Mouse (Mus musculus) hindbrain, embryonic 11.5 days (tissue): ENCODE results near the gene Gm42417. TPM values are rescaled to one million over a fixed set of nuclear protein-coding genes. Genes with fewer than 3 reads are reported as not detected.

Experiments
- ATAC-seq: fragments of 200-750 bp; cut with Nextera tagmentation; 2 replicates; pipeline ENCODE4 v1.8.0; 2017; ENCODE audit warnings: mild to moderate bottlenecking, moderate TSS enrichment, moderate library complexity; ENCODE audit not compliant: low FRiP score
- DNase-seq: peaks from one replicate; pipeline ENCODE4 v3.0.0-alpha.2; 2015; ENCODE audit warnings: low spot score
- H3K27ac ChIP-seq: fragments of 300-500 bp; sonication (generic); 2 replicates; pipeline ENCODE4 v1.5.1; 2014; ENCODE audit warnings: mild to moderate bottlenecking, low read depth, low read length
- H3K27me3 ChIP-seq: fragments of 300-500 bp; sonication (generic); 2 replicates; pipeline ENCODE4 v1.6.1; 2014; ENCODE audit warnings: mild to moderate bottlenecking, low read length, moderate library complexity, mixed read lengths; ENCODE audit not compliant: control insufficient read depth, insufficient read depth
- H3K36me3 ChIP-seq: fragments of 300-500 bp; sonication (generic); 2 replicates; pipeline ENCODE4 v1.6.1; 2014; ENCODE audit warnings: mild to moderate bottlenecking, low read length, moderate library complexity, mixed read lengths; ENCODE audit not compliant: control insufficient read depth, insufficient read depth
- H3K4me1 ChIP-seq: fragments of 300-500 bp; sonication (generic); replicated peaks from 2 replicates; pipeline ENCODE4 v1.6.1; 2014; ENCODE audit warnings: low read length, mixed read lengths; ENCODE audit not compliant: control insufficient read depth, insufficient read depth
- H3K4me2 ChIP-seq: fragments of 300-500 bp; sonication (generic); replicated peaks from 2 replicates; pipeline ENCODE4 v1.6.1; 2014; ENCODE audit warnings: mild to moderate bottlenecking, low read depth, low read length
- H3K4me3 ChIP-seq: fragments of 300-500 bp; sonication (generic); 2 replicates; pipeline ENCODE4 v1.5.1; 2014; ENCODE audit warnings: low read depth, low read length
- H3K9ac ChIP-seq: fragments of 300-500 bp; sonication (generic); 2 replicates; pipeline ENCODE4 v1.6.1; 2014; ENCODE audit warnings: low read depth, low read length
- H3K9me3 ChIP-seq: fragments of 300-500 bp; sonication (generic); 2 replicates; pipeline ENCODE4 v1.6.1; 2016; ENCODE audit warnings: low read length; ENCODE audit not compliant: control insufficient read depth
- WGBS: fragments of 180-500 bp; shearing (Covaris S2); extraction: QIAGEN DNeasy Blood & Tissue Kit; methylation state at CpG from one replicate; pipeline ENCODE4 v1.1.7; 2014; 5-methylcytosine and 5-hydroxymethylcytosine counted together
- polyA plus RNA-seq: library from polyadenylated mRNA; unstranded; fragments of >200 nt; fragmentation: Nextera tagmentation; extraction: Ambion mirVana; gene quantifications from 2 replicates; pipeline ENCODE4 v1.2.1, GENCODE M21; 2014

The Gm42417 gene
- polyA plus RNA-seq, 1 experiment from 2014 or later, result not detected

DNA sequence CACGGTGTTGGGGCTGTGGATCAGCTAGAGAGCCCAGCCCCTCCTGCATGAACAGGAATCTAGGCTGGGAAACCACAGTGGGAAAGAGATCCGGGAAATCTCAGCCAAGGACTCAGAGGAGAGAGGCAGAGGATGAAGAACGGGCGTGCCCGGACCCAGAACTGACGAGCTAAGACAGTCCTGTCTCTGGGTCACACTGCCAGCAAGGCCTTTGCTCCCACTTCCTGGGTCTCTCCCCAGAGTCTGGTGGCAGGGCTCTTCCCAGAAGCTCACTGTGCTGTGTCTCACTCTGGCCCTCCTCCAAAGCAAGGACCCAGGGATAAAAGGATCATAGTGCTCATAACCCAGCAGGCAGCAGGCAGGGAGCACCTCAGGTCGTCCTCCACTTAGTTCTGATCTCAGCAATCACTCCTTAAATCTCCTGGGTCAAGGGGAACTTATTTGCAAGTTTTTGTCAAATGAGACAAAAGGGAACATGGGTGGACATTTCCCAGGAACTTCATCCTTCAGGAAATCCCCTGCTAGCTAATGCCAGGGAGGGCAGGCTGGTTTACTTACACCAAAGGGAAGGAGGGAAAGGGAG lies 30.6 kb upstream of the Gm42417 start:
- Histone ChIP-seq H3K27ac (no peak overlapping the region), H3K27me3 (no peaks in the 10 kb centered on the region), H3K4me2 (no peak overlapping the region), H3K4me3 (no peak overlapping the region), H3K4me1 (0 out of 2 replicates have a peak, but pooled peaks cover 4% of the 10 kb centered on the region), H3K36me3 (no peaks in the 10 kb centered on the region), H3K9me3 (no peaks in the 10 kb centered on the region), H3K9ac (no peak overlapping the region)
- ATAC-seq (no peak), DNase-seq (no peak)
- WGBS, result 70% methylated on average over 7 of the region's 7 CpGs

DNA sequence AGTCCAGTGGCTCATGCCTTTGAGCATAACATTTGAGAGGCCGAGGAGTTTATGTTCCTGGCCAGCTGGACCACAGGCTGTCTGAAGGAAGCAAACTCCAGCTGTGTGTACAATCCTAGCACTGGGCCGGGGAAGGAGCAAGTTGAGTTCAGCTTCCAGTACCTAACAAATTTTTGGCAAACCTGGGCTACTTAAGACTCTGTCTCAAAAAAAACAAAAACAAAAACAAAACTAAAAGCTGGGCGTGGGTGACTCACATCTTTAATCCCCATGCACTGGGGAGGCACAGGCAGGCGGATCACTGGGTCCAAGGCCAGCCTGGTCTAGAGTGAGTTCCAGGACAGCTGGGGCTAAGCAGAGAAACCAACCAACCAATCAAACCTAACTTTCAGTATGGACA lies 29.5 kb upstream of the Gm42417 start:
- Histone ChIP-seq H3K36me3 (no peaks in the 10 kb centered on the region), H3K9me3 (no peaks in the 10 kb centered on the region), H3K4me2 (no peak overlapping the region), H3K4me3 (no peak overlapping the region), H3K27ac (no peak overlapping the region), H3K9ac (no peak overlapping the region), H3K27me3 (no peaks in the 10 kb centered on the region), H3K4me1 (0 out of 2 replicates have a peak, but pooled peaks cover 4% of the 10 kb centered on the region)
- DNase-seq (no peak), ATAC-seq (no peak)
- WGBS, result 79% methylated on average over 4 of the region's 4 CpGs

DNA sequence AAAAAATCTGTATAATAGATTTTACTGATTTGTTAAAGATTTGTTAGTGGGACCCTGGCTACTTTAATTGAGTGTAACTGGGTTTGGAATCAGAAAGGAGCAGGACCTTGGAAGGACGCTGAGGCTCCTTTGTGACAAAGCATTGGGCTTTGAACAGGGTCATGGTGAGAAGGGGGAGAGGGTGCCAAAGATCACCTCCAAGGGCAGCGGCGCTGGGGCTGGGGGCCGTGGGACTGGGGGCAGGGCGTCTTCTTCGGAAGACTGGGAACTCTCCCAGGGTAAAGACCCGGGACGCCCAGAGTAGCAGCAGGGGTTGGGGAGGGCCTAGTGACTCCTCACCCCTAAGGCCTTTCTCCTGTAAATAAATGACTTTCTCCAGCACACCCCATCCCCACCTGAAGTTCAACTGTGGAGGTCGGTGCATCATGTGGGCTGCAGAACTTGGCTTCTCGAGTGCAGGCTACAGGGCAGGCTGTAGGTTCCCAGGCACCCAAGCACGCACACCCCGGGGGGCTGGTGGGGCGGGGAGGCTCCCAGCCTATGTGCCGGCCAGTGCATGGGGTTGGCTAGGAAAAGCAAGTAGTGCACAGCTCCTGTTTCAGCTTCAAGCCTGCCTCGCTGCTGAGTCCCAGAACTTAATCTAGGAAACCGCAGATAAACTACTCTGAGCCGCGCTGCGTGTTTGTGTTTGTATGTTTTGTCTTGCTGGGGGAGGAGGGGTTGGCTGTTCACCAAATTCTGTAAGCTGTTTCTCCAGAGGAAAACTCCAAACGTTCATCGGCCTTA lies 28.8 kb upstream of the Gm42417 start:
- no peaks in the 10 kb centered on the region for H3K27me3 ChIP-seq
- no peaks in the 10 kb centered on the region for H3K9me3 ChIP-seq
- H3K4me2 ChIP-seq, result no peak overlapping the region
- H3K27ac ChIP-seq, result no peak overlapping the region
- no peak overlapping the region for H3K9ac ChIP-seq
- H3K4me3 ChIP-seq, result no peak overlapping the region
- WGBS, result 38% methylated on average over 21 of the region's 21 CpGs
- 0 out of 2 replicates have a peak, but pooled peaks cover 4% of the 10 kb centered on the region for H3K4me1 ChIP-seq
- H3K36me3 ChIP-seq, result no peaks in the 10 kb centered on the region
- DNase-seq, result no peak
- no peak for ATAC-seq

DNA sequence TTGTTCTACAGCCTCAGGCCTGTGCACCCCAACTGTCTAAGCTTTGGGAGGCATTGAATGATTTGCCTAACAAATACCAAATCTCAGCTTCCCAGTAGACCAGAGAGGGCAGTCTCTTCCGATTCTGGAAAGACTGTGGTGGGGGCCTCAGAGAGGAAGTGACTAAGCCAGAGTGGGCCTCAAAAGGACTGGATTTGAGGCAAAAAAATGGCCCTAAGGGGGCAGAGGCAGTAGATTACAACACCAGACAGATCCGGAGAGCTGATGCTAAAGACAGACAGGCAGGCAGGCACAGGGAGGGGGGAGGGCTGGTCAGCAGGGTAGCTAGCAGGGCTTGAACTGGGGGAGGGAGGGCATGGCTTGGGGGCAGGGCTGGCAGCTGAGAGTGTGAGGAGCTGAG lies 27.2 kb upstream of the Gm42417 start:
- H3K36me3 ChIP-seq, result no peaks in the 10 kb centered on the region
- no peak overlapping the region for H3K9ac ChIP-seq
- DNase-seq, result no peak
- no peaks in the 10 kb centered on the region for H3K27me3 ChIP-seq
- no peak for ATAC-seq
- WGBS, result 15% methylated on average over 2 of the region's 2 CpGs
- H3K9me3 ChIP-seq, result no peaks in the 10 kb centered on the region
- 0 out of 2 replicates have a peak, but pooled peaks cover 4% of the 10 kb centered on the region for H3K4me1 ChIP-seq
- H3K27ac ChIP-seq, result no peak overlapping the region
- H3K4me2 ChIP-seq, result no peak overlapping the region
- no peak overlapping the region for H3K4me3 ChIP-seq

DNA sequence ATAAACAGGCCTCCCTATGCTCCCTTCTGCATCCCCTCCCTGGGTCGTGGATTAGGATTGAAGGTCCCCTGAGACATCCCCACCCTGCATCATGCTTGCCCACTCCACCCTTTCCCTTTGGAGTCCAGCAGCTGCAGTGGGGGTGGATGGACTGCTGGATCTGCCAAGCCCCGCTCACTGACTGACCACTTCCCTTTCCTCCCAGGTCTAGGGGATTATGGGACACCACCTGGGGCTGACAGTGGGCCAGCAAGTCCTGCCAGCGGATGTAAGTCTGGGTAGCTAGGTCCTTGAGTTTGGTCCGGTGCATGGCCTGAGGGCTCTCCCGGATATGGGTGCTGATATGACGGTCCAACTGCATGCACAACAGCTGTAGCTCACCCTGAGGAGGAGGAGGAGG lies 24.9 kb upstream of the Gm42417 start:
- H3K4me2 ChIP-seq, result no peak overlapping the region
- H3K4me1 ChIP-seq, result peaks cover 6% of the 10 kb centered on the region
- H3K9me3 ChIP-seq, result no peaks in the 10 kb centered on the region
- no peak overlapping the region for H3K4me3 ChIP-seq
- 82% methylated on average over 6 of the region's 6 CpGs for WGBS
- no peaks in the 10 kb centered on the region for H3K36me3 ChIP-seq
- no peak for ATAC-seq
- no peak for DNase-seq
- no peak overlapping the region for H3K27ac ChIP-seq
- H3K9ac ChIP-seq, result no peak overlapping the region
- H3K27me3 ChIP-seq, result no peaks in the 10 kb centered on the region

DNA sequence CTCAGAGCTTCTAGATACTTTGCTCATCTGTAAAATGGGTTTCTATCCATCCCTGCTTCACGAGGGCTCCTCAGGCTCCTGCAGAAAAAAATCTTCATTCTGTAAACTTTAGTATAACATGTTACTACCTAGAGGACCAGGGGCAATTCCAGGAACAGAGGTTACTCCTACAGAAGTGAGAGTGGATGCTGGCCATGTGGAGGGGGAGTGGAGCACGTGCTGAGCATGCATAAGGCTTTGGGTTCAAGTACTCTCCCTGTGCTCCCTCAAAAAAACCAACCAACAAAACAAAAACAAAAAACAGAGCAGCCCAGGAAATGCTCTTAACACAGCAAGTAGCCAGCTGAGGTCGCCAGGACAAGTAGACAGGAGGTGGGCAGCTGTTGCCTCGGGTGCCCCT lies 24.4 kb upstream of the Gm42417 start:
- Histone ChIP-seq H3K27me3 (no peaks in the 10 kb centered on the region), H3K4me2 (no peak overlapping the region), H3K9ac (no peak overlapping the region), H3K27ac (no peak overlapping the region), H3K36me3 (no peaks in the 10 kb centered on the region), H3K9me3 (no peaks in the 10 kb centered on the region), H3K4me1 (peaks cover 10% of the 10 kb centered on the region), H3K4me3 (no peak overlapping the region)
- 74% methylated on average over 4 of the region's 4 CpGs for WGBS
- DNase-seq (no peak), ATAC-seq (no peak)

DNA sequence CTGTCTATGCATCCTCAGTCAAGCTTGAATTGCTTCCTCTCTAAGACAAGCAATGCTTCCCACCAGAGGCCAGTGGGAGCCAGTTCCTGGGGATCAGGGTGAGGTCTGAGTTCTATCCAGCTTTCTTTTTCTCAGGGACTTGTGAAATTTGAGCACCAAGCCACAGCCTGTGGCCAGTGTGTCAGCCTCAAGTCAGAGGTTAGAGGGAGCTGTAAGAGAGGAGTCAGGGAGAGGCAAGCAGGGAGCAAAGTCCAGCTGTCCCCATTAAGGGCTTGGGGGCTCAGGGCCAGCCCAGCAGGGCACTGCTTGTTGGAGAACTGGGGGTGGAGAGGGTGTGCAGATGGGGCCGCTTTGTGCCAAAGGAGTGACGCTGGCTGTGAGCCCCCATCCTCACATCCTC lies 24.0 kb upstream of the Gm42417 start:
- Histone ChIP-seq H3K9ac (no peak overlapping the region), H3K36me3 (no peaks in the 10 kb centered on the region), H3K4me1 (peaks cover 11% of the 10 kb centered on the region), H3K27ac (no peak overlapping the region), H3K9me3 (no peaks in the 10 kb centered on the region), H3K27me3 (no peaks in the 10 kb centered on the region), H3K4me2 (no peak overlapping the region), H3K4me3 (no peak overlapping the region)
- DNase-seq, result no peak
- 74% methylated on average over 2 of the region's 2 CpGs for WGBS
- ATAC-seq, result no peak

DNA sequence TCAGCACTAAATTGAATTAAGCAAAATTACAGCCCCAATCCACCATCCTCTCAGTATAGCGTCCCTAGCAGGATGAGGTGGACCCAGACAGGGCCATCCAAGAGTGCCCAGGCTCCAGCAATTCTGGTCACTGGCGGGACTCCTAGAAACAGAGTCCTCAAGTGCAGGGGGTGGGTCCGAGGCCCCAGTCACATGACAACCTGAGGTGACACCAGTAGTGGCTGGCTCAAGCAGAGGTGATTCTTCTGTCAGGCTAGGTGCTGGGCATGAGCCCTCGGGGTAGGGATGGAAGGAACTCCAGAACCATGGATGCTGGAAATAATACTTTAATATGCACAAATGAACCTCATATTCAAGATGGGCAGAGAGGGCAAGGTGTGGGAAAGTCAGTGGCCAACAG lies 23.2 kb upstream of the Gm42417 start:
- no peaks in the 10 kb centered on the region for H3K9me3 ChIP-seq
- no peak overlapping the region for H3K4me3 ChIP-seq
- DNase-seq (no peak), ATAC-seq (no peak)
- no peak overlapping the region for H3K27ac ChIP-seq
- no peak overlapping the region for H3K4me2 ChIP-seq
- peaks cover 7% of the 10 kb centered on the region for H3K4me1 ChIP-seq
- H3K9ac ChIP-seq, result no peak overlapping the region
- H3K27me3 ChIP-seq, result no peaks in the 10 kb centered on the region
- no peaks in the 10 kb centered on the region for H3K36me3 ChIP-seq
- WGBS, result 72% methylated on average over 4 of the region's 4 CpGs

DNA sequence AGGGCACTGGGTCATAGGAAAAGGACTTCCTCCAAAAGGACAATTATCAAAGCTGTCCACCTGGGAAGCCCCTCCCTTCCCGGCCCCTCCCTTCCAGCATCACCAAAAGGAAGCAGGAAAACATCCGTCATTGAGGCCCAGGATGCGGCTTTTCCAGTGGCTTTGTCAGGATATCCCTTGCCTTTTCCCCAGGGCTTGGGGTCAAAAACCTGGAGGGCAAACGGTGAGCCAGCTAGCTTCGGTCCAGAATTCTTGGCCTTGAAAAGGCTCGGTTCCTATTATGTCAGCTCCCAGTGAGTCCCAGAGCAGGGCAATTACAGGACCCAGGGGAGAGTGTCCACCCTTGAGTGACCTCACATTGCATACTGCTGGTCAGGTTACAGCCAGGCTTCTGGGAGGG lies 21.7 kb upstream of the Gm42417 start:
- DNase-seq (no peak), ATAC-seq (no peak)
- Histone ChIP-seq H3K27ac (no peak overlapping the region), H3K36me3 (no peaks in the 10 kb centered on the region), H3K9me3 (no peaks in the 10 kb centered on the region), H3K9ac (no peak overlapping the region), H3K4me2 (no peak overlapping the region), H3K27me3 (no peaks in the 10 kb centered on the region), H3K4me3 (no peak overlapping the region), H3K4me1 (peaks cover 7% of the 10 kb centered on the region)
- 57% methylated on average over 6 of the region's 6 CpGs for WGBS
